Mouse (Mus musculus): Measurements from ENCODE around the gene Mtus2. TPM values are rescaled to one million over a fixed set of nuclear protein-coding genes. Genes with fewer than 3 reads are reported as not detected.

The Mtus2 gene
- total RNA-seq, 1 experiment = 11.0 TPM

- TF ChIP-seq MAFK (IDR thresholded peaks at IDR 0.05; ENCODE audit: insufficient read depth, low read depth, low read length) (no peak), CHD2 (IDR thresholded peaks at IDR 0.05; ENCODE audit: low read depth, low read length) (no peak), HCFC1 (IDR thresholded peaks at IDR 0.05; ENCODE audit: borderline replicate concordance, insufficient read depth, low read length) (no peak), ZNF384 (IDR thresholded peaks at IDR 0.05; ENCODE audit: low read depth, low read length) (no peak), ZC3H11A (IDR thresholded peaks at IDR 0.05; ENCODE audit: borderline replicate concordance, low read depth, low read length) (no peak)
- in situ Hi-C loops (cut with MboI; ENCODE audit: low sequenced_read_pairs in 2 of 2, unreplicated experiment in 2 of 2) = no loop called here
- no peak for DNase-seq (ENCODE audit: low read depth, low spot score)
Measured at GRCm38 (mm10) chr5:148049304-148049703, 92.2 kb downstream of the Mtus2 start.

DNA sequence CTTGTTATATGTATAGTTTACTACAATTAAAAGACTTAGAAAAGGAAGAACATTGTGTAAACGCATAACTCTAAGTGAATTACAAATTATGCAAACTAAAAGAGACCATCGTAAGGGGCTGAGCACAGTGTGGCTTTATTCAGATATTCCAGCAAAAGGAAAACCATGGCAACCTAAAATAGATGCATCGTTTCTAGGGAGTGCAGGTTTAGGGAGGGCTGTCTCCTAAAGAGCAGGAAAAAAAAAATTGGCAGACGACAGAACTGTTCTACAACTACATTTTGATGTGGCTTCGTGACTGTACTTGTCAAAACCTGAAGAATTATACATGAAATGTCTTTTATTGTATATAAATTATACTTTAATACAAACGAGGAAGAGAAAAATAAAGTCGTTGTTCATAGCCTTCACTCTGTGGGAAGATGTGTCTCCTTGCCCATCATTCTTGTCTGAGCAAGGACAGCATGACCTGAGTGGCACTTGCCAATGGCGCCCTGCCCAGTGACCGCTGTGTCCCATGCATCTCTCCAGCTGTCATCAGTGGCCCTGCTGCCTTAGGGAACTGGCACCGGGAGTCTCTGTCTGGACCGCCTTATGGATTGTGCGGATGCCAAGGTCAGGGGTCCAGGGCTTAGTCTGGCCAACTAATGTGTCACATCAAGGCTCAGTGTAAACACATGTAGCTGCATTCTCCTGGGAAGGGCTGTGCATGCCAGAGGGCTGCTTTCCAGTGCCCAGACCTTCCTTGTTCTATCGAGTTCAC lies 95.9 kb downstream of the Mtus2 start:
- Histone ChIP-seq H3K27ac (ENCODE audit: insufficient read depth, low read depth, low read length, poor library complexity, severe bottlenecking) (no peak overlapping the region), H3K4me1 (ENCODE audit: control insufficient read depth in 2 of 2, insufficient read depth in 2 of 2, low read length in 2 of 2, poor library complexity in 1 of 2) (no peaks in the 10 kb centered on the region), H3K36me3 (ENCODE audit: control insufficient read depth, insufficient read depth, low read length, poor library complexity, severe bottlenecking) (no peaks in the 10 kb centered on the region), H3K4me3 (ENCODE audit: insufficient read depth in 1 of 2, low read depth in 1 of 2, low read length in 2 of 2, poor library complexity in 1 of 2, severe bottlenecking in 1 of 2) (no peak overlapping the region), H3K9me3 (ENCODE audit: control insufficient read depth, insufficient read depth, low read depth, low read length) (no peaks in the 10 kb centered on the region), H3K9ac (ENCODE audit: insufficient read depth, low read depth, low read length, poor library complexity, severe bottlenecking) (no peak overlapping the region)
- TF ChIP-seq ZNF384 (IDR thresholded peaks at IDR 0.05; ENCODE audit: low read depth, low read length) (no peak), MAFK (IDR thresholded peaks at IDR 0.05; ENCODE audit: insufficient read depth, low read depth, low read length) (no peak), ZC3H11A (IDR thresholded peaks at IDR 0.05; ENCODE audit: borderline replicate concordance, low read depth, low read length) (no peak), HCFC1 (IDR thresholded peaks at IDR 0.05; ENCODE audit: borderline replicate concordance, insufficient read depth, low read length) (no peak), CHD2 (IDR thresholded peaks at IDR 0.05; ENCODE audit: low read depth, low read length) (no peak)
- in situ Hi-C loops (cut with MboI; ENCODE audit: low sequenced_read_pairs in 2 of 2, unreplicated experiment in 2 of 2) = no loop called here
- DNase-seq (ENCODE audit: low read depth, low spot score) = no peak

More at GRCm38 (mm10) chr5:148049304-148049703, 92.2 kb downstream of the Mtus2 start:
- Histone ChIP-seq H3K4me1 (ENCODE audit: control insufficient read depth in 2 of 2, insufficient read depth in 2 of 2, low read length in 2 of 2, poor library complexity in 1 of 2) (no peaks in the 10 kb centered on the region), H3K4me3 (ENCODE audit: insufficient read depth in 1 of 2, low read depth in 1 of 2, low read length in 2 of 2, poor library complexity in 1 of 2, severe bottlenecking in 1 of 2) (no peak overlapping the region), H3K9me3 (ENCODE audit: control insufficient read depth, insufficient read depth, low read depth, low read length) (no peaks in the 10 kb centered on the region), H3K36me3 (ENCODE audit: control insufficient read depth, insufficient read depth, low read length, poor library complexity, severe bottlenecking) (no peaks in the 10 kb centered on the region), H3K27ac (ENCODE audit: insufficient read depth, low read depth, low read length, poor library complexity, severe bottlenecking) (no peak overlapping the region), H3K9ac (ENCODE audit: insufficient read depth, low read depth, low read length, poor library complexity, severe bottlenecking) (no peak overlapping the region)

DNA sequence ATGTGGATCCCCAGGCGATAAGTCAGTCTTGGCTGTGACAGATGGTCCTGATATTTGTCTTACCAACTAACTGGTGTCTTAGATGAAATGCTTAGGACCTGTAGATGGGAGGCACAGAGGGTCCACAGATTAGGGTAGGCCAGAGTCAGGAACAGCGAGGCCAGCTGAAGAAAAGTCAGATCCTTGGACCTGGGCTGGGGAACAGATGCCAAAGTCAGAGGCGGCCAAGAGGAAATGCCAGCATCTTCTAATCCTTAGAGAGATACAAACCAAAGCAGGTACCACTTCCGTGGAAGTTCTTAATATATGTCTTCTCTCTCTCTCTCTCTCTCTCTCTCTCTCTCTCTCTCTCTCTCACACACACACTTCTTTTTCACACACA lies 96.5 kb downstream of the Mtus2 start:
- TF ChIP-seq ZC3H11A (IDR thresholded peaks at IDR 0.05; ENCODE audit: borderline replicate concordance, low read depth, low read length) (no peak), MAFK (IDR thresholded peaks at IDR 0.05; ENCODE audit: insufficient read depth, low read depth, low read length) (no peak), HCFC1 (IDR thresholded peaks at IDR 0.05; ENCODE audit: borderline replicate concordance, insufficient read depth, low read length) (no peak), CHD2 (IDR thresholded peaks at IDR 0.05; ENCODE audit: low read depth, low read length) (no peak), ZNF384 (IDR thresholded peaks at IDR 0.05; ENCODE audit: low read depth, low read length) (no peak)
- no peak for DNase-seq (ENCODE audit: low read depth, low spot score)
- Histone ChIP-seq H3K9me3 (ENCODE audit: control insufficient read depth, insufficient read depth, low read depth, low read length) (no peaks in the 10 kb centered on the region), H3K4me1 (ENCODE audit: control insufficient read depth in 2 of 2, insufficient read depth in 2 of 2, low read length in 2 of 2, poor library complexity in 1 of 2) (no peaks in the 10 kb centered on the region), H3K4me3 (ENCODE audit: insufficient read depth in 1 of 2, low read depth in 1 of 2, low read length in 2 of 2, poor library complexity in 1 of 2, severe bottlenecking in 1 of 2) (no peak overlapping the region), H3K36me3 (ENCODE audit: control insufficient read depth, insufficient read depth, low read length, poor library complexity, severe bottlenecking) (no peaks in the 10 kb centered on the region), H3K27ac (ENCODE audit: insufficient read depth, low read depth, low read length, poor library complexity, severe bottlenecking) (no peak overlapping the region), H3K9ac (ENCODE audit: insufficient read depth, low read depth, low read length, poor library complexity, severe bottlenecking) (no peak overlapping the region)
- in situ Hi-C loops (cut with MboI; ENCODE audit: low sequenced_read_pairs in 2 of 2, unreplicated experiment in 2 of 2) = no loop called here

GRCm38 (mm10) chr5:148056831-148057230 lies 99.7 kb downstream of the Mtus2 start:
- Histone ChIP-seq H3K36me3 (ENCODE audit: control insufficient read depth, insufficient read depth, low read length, poor library complexity, severe bottlenecking) (no peaks in the 10 kb centered on the region), H3K27ac (ENCODE audit: insufficient read depth, low read depth, low read length, poor library complexity, severe bottlenecking) (no peak overlapping the region), H3K4me3 (ENCODE audit: insufficient read depth in 1 of 2, low read depth in 1 of 2, low read length in 2 of 2, poor library complexity in 1 of 2, severe bottlenecking in 1 of 2) (no peak overlapping the region), H3K4me1 (ENCODE audit: control insufficient read depth in 2 of 2, insufficient read depth in 2 of 2, low read length in 2 of 2, poor library complexity in 1 of 2) (no peaks in the 10 kb centered on the region), H3K9ac (ENCODE audit: insufficient read depth, low read depth, low read length, poor library complexity, severe bottlenecking) (no peak overlapping the region), H3K9me3 (ENCODE audit: control insufficient read depth, insufficient read depth, low read depth, low read length) (no peaks in the 10 kb centered on the region)
- in situ Hi-C loops (cut with MboI; ENCODE audit: low sequenced_read_pairs in 2 of 2, unreplicated experiment in 2 of 2) = no loop called here
- TF ChIP-seq CHD2 (IDR thresholded peaks at IDR 0.05; ENCODE audit: low read depth, low read length) = no peak
- TF ChIP-seq HCFC1 (IDR thresholded peaks at IDR 0.05; ENCODE audit: borderline replicate concordance, insufficient read depth, low read length) = no peak
- TF ChIP-seq ZNF384 (IDR thresholded peaks at IDR 0.05; ENCODE audit: low read depth, low read length) = no peak
- no peak for TF ChIP-seq MAFK (IDR thresholded peaks at IDR 0.05; ENCODE audit: insufficient read depth, low read depth, low read length)
- no peak for TF ChIP-seq ZC3H11A (IDR thresholded peaks at IDR 0.05; ENCODE audit: borderline replicate concordance, low read depth, low read length)
- no peak for DNase-seq (ENCODE audit: low read depth, low spot score)
